Mouse (Mus musculus) lung, adult 2 months (tissue): ENCODE results near the gene 3830406C13Rik.

ENCODE experiments used
- CTCF ChIP-seq: fragments of 200-500 bp; IDR thresholded peaks from 2 replicates; pipeline ENCODE4 v1.5.1; 2011; ENCODE audit warnings: mild to moderate bottlenecking, low read length, control low read depth; ENCODE audit not compliant: insufficient read depth
- POLR2A ChIP-seq: fragments of 200-500 bp; IDR thresholded peaks from 2 replicates; pipeline ENCODE4 v1.6.1; 2011; ENCODE audit warnings: low read depth, mild to moderate bottlenecking, control low read depth, low read length, borderline replicate concordance; ENCODE audit errors: extremely low read depth

DNA sequence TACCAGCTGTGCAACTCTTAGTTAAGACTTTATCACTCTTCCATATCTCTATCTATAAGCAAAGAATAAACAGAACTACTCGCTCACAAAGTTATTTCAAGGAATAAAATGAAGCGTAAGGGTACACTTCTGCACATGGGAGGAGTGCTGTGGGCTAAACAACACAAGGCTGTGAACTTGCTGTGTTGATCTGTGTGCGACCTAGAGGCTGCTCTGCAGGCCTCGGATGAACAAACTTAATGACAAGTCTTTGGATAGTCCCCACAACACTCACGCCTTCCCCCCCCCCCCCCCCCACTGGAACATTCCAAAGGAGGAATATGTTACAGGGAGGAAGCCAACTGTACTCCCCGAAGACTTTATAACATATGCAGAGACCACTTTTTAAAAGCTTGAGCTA, 332 bp upstream of the 3830406C13Rik start, which contains the start of gene Gm49355:
- TF ChIP-seq POLR2A: no peak
- no peak for TF ChIP-seq CTCF
